Mouse (Mus musculus) heart, adult 10 weeks (tissue): ENCODE results near the gene Procr. TPM values are rescaled to one million over a fixed set of nuclear protein-coding genes. Genes with fewer than 3 reads are reported as not detected.

Experiments used
- polyA plus RNA-seq: library from polyadenylated mRNA; stranded (reverse); fragments of 350-450 nt; fragmentation: Illumina TruSeq; extraction: RNeasy Lipid Tissue Mini Kit (QIAGEN cat#74804); gene quantifications from one replicate; pipeline ENCODE4 v1.2.3, GENCODE M21; 2014; ENCODE audit warnings: low read depth, low replicate concordance

The Procr gene
- polyA plus RNA-seq: 1.9 TPM

DNA sequence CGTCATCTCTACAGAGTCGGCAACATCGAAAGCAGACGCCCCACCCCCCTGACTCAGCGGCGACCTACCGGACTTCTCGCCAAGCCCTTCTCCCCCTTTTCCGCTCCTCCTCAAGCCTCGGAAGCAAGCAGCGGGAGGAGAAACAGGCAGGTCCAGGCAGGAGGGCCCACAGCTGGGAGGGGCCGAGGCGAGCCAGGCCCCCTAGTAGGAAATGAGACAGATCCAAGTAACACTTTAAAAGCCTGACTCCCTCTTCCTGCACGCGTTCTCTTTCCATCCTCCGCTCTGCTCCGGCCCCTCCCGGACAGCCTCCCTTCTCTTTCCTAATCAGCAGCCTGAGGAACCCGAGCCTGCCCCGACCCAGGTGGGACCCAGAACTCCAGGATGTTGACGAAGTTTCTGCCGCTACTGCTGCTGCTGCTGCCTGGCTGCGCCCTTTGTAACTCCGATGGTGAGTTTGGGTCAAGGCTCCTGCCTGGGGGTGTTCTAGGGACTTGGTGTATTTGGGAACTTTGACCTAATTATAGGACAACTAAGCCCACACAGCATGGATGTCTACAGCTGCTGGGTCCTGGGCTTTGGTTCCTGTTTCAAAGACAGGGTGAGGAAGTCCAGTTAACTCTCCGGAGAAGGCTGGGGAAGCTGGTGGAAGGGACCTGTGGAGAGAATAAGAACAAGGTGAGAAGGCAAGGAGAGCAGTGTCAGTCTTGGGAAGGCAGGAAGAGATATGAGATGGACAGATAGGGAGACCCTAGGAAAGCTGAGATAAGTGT lies at the start of gene Procr:
Procr (plus strand) TSS at position 104 of the 773 bp plus-strand sequence.

DNA sequence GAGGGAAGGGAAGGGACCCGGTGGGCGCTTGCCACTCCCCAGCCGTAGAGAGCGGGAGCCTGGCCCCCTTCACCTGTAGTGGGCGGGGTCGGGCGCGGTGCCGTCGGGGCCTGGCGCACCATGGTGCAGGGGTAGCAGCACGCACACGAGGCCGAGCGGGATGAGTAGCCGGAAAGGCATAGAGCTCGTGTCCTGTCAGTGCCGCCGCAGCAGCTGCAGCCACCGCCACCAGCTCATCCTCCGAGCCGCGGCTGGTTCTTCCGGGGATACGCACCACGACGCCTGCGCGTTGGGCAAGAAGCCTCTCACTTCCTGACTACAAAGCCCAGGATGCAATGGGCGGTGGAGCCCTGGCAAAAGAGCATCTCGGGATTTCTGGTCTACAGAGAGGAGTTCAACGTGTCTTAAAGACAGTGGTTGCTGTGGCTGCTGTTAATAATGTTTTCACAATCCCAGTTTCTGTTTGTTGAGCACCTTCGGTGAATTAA lies 21.7 kb upstream of the Procr start, which contains the start of gene Edem2:
Edem2 (minus strand) TSS at position 318 of the 488 bp plus-strand sequence.

DNA sequence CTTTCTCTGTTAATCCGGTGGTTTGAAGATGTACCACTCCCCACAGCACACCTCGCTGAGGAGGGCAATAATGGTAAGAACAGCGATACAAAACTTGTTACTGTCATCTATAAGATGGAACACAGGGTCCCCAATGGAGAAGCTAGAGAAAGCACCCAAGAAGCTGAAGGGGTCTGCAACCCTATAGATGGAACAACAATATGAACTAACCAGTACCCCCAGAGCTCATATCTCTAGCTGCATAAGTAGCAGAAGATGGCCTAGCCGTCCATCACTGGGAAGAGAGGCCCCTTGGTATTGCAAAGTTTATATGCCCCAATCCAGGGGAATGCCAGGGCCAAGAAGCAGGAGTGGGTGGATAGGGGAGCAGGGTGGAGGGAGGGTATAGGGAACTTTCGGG lies 15.2 kb upstream of the Procr start, which contains the start of gene Gm17581:
Gm17581 (minus strand) TSS at position 101 of the 400 bp plus-strand sequence.

DNA sequence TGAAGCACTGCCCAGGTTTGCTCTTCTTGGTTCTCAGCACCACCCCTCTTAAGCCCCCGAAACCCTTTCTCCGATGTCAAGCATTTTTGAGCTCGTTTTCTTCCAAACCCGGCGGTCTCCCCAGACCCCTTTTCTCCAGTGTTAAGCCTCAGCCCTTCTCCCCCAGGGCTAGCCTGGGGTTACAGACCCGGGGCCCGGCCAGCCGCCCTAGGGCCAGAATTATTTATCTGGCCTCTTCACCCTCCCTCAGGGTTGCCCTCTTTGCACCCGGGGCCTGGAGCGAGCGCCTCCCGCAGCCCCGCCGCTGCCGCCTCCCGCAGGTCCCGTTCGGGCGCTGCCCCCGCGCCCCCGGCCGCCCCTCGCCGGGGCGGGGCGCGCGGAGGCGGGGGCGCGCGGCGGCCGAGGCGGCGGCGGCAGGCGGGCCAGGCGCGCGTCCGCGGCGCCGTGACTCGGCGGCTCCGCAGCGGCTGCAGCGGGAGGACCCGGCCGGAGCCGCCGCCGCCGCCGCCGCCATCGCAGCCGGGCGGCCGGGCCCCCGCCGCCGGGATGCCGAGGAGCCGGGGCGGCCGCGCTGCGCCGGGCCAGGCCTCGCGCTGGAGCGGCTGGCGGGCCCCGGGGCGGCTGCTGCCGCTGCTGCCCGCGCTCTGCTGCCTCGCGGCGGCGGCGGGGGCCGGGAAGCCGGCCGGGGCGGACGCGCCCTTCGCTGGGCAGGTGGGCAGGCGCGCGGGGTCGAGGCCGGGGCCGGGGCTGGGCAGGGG lies 24.2 kb downstream of the Procr start, which contains the start of gene Mmp24:
Mmp24 (plus strand) TSS at position 416 of the 758 bp plus-strand sequence.

Other genes starting within 250 kb of the Procr start
- 38.2 TPM for gene Acss2, start 233.2 kb upstream of the Procr start, polyA plus RNA-seq
- 1.6 TPM for gene Ggt7, start 232.9 kb upstream of the Procr start, polyA plus RNA-seq
- 15.9 TPM for gene Gss, start 158.3 kb upstream of the Procr start, polyA plus RNA-seq
- 81.8 TPM for gene Myh7b, start 139.9 kb upstream of the Procr start, polyA plus RNA-seq
- 92.4 TPM for gene Trpc4ap, start 58.7 kb upstream of the Procr start, polyA plus RNA-seq
- 13.9 TPM for gene Edem2, start 21.6 kb upstream of the Procr start, polyA plus RNA-seq
- not detected for gene Gm17581, start 15.3 kb upstream of the Procr start, polyA plus RNA-seq
- gene Mmp24, start 24.2 kb downstream of the Procr start, polyA plus RNA-seq: not detected
- 41.8 TPM for gene BC029722, start 68.3 kb downstream of the Procr start, polyA plus RNA-seq
- gene Eif6, start 75.8 kb downstream of the Procr start, polyA plus RNA-seq: 35.1 TPM
- not detected for gene Fam83c, start 83.7 kb downstream of the Procr start, polyA plus RNA-seq
- 239 TPM for gene Uqcc1, start 179.2 kb downstream of the Procr start, polyA plus RNA-seq
- not detected for gene Gm15557, start 189.6 kb downstream of the Procr start, polyA plus RNA-seq
- not detected for gene Gdf5, start 194.2 kb downstream of the Procr start, polyA plus RNA-seq
- 6.9 TPM for gene Cep250, start 205.3 kb downstream of the Procr start, polyA plus RNA-seq